In genomic region chr9:60335455-60335854, GRCm38 (mm10) we compare ENCODE assay signal across 22 mouse cellular contexts.
DNase-seq lines count a peak whose midpoint lies in the region; ATAC-seq and TF ChIP-seq lines count a peak whose summit lies in the region.
"Had no signal": no experiment of that assay in that cellular context is flagged by ENCODE, and none has a peak within 500 bp of the region (broad histone marks: within the 10 kb centered on the region; RNA-seq: fewer than 3 reads in every experiment).

No protein-coding gene starts in this region.

- no peak for ATAC-seq in kidney, embryonic 14.5 days (ENCODE audit: low FRiP score, low TSS enrichment)
- no peak for ATAC-seq in lung, postnatal 0 days
- no peak for ATAC-seq in intestine, embryonic 14.5 days (replicated peaks; ENCODE audit: low FRiP score, low TSS enrichment, low read depth)
- no peak for ATAC-seq in midbrain, embryonic 16.5 days
- ATAC-seq: forebrain, embryonic 14.5 days had no signal

- no peaks in the 10 kb centered on the region for H3K27me3 ChIP-seq in kidney, embryonic 14.5 days (ENCODE audit: control insufficient read depth, insufficient read depth, low read length)
- no peaks in the 10 kb centered on the region for H3K27me3 ChIP-seq in lung, postnatal 0 days (replicated peaks; ENCODE audit: insufficient read depth, low read length)
- no peaks in the 10 kb centered on the region for H3K27me3 ChIP-seq in intestine, embryonic 14.5 days (replicated peaks; ENCODE audit: control insufficient read depth, insufficient read depth, low read length)
- H3K27me3 ChIP-seq in midbrain, embryonic 16.5 days (ENCODE audit: control insufficient read depth, insufficient read depth, low read depth, low read length) = no peaks in the 10 kb centered on the region
- H3K27me3 ChIP-seq: embryonic facial prominence, embryonic 13.5 days; heart, embryonic 15.5 days; hindbrain, embryonic 15.5 days; midbrain, embryonic 12.5 days; neural tube, embryonic 12.5 days had no signal

- 88% methylated on average over 6 of the region's 6 CpGs for WGBS in kidney, embryonic 14.5 days
- 74% methylated on average over 6 of the region's 6 CpGs for WGBS in lung, postnatal 0 days
- WGBS in intestine, embryonic 14.5 days = 87% methylated on average over 6 of the region's 6 CpGs
- WGBS in midbrain, embryonic 16.5 days = 92% methylated on average over 6 of the region's 6 CpGs

- no peak overlapping the region for H3K27ac ChIP-seq in kidney, embryonic 14.5 days (ENCODE audit: low read depth, low read length)
- H3K27ac ChIP-seq in lung, postnatal 0 days (ENCODE audit: low read length) = no peak overlapping the region
- 0 out of 2 replicates have a peak overlapping the region, but pooled peaks have one; percentile 14 for H3K27ac ChIP-seq in intestine, embryonic 14.5 days (ENCODE audit: low read depth)
- no peak overlapping the region for H3K27ac ChIP-seq in midbrain, embryonic 16.5 days (ENCODE audit: low read length)
- H3K27ac ChIP-seq: embryonic facial prominence, embryonic 13.5 days; heart, embryonic 15.5 days; hindbrain, embryonic 15.5 days; kidney, postnatal 0 days; midbrain, embryonic 12.5 days; neural tube, embryonic 12.5 days had no signal

- H3K4me3 ChIP-seq in kidney, embryonic 14.5 days (ENCODE audit: low read length) = no peak overlapping the region
- no peak overlapping the region for H3K4me3 ChIP-seq in lung, postnatal 0 days (ENCODE audit: low read depth, low read length)
- H3K4me3 ChIP-seq in intestine, embryonic 14.5 days (ENCODE audit: low read depth, low read length) = no peak overlapping the region
- H3K4me3 ChIP-seq in midbrain, embryonic 16.5 days (ENCODE audit: low read depth, low read length) = no peak overlapping the region
- H3K4me3 ChIP-seq: embryonic facial prominence, embryonic 13.5 days; heart, embryonic 15.5 days; hindbrain, embryonic 15.5 days; midbrain, embryonic 12.5 days; neural tube, embryonic 12.5 days had no signal

- no peaks in the 10 kb centered on the region for H3K36me3 ChIP-seq in kidney, embryonic 14.5 days (ENCODE audit: control insufficient read depth, insufficient read depth, low read length)
- H3K36me3 ChIP-seq in lung, postnatal 0 days (ENCODE audit: insufficient read depth, low read length) = no peaks in the 10 kb centered on the region
- no peaks in the 10 kb centered on the region for H3K36me3 ChIP-seq in intestine, embryonic 14.5 days (ENCODE audit: control insufficient read depth, insufficient read depth, low read length)
- H3K36me3 ChIP-seq in midbrain, embryonic 16.5 days (ENCODE audit: control insufficient read depth, insufficient read depth, low read length) = no peaks in the 10 kb centered on the region
- H3K36me3 ChIP-seq: embryonic facial prominence, embryonic 13.5 days; heart, embryonic 15.5 days; hindbrain, embryonic 15.5 days; midbrain, embryonic 12.5 days; neural tube, embryonic 12.5 days had no signal

- TF ChIP-seq CTCF in lung, postnatal 0 days (IDR thresholded peaks at IDR 0.05) = no peak

- DNase-seq in kidney, adult 11 months = peak; percentile 42
- peak; percentile 21 for DNase-seq in lung, postnatal 36 days
- DNase-seq in lung, postnatal 0 days (ENCODE audit: low spot score) = no peak
- DNase-seq in intestine, embryonic 14.5 days (ENCODE audit: low spot score) = no peak
- no peak for DNase-seq in spleen, adult 12 weeks (ENCODE audit: low spot score)
- DNase-seq in frontal cortex, postnatal 14 days (ENCODE audit: low spot score in 2 of 2) = no peak
- DNase-seq: adrenal gland, adult 2 months; cerebellum, adult 8-10 months; gastrocnemius, postnatal 14 days; left cerebral cortex, postnatal 4 days; lung, adult 2 months; right cerebral cortex, adult 18-20 months; thymus, postnatal 25 days had no signal

- no peak for TF ChIP-seq EP300 in lung, postnatal 0 days (IDR thresholded peaks at IDR 0.05)

- no peaks in the 10 kb centered on the region for H3K9me3 ChIP-seq in kidney, embryonic 14.5 days (ENCODE audit: control insufficient read depth, low read length)
- H3K9me3 ChIP-seq in lung, postnatal 0 days (ENCODE audit: low read length) = no peaks in the 10 kb centered on the region
- no peaks in the 10 kb centered on the region for H3K9me3 ChIP-seq in intestine, embryonic 14.5 days (ENCODE audit: control insufficient read depth, low read length)
- no peaks in the 10 kb centered on the region for H3K9me3 ChIP-seq in midbrain, embryonic 16.5 days (replicated peaks; ENCODE audit: control insufficient read depth, low read length, poor library complexity, severe bottlenecking)
- H3K9me3 ChIP-seq: embryonic facial prominence, embryonic 13.5 days; heart, embryonic 15.5 days; hindbrain, embryonic 15.5 days; midbrain, embryonic 12.5 days; neural tube, embryonic 12.5 days had no signal

- H3K9ac ChIP-seq in kidney, embryonic 14.5 days (ENCODE audit: low read depth, low read length) = no peak overlapping the region
- H3K9ac ChIP-seq in lung, postnatal 0 days (replicated peaks; ENCODE audit: low read depth) = no peak overlapping the region
- no peak overlapping the region for H3K9ac ChIP-seq in intestine, embryonic 14.5 days (ENCODE audit: low read length)
- H3K9ac ChIP-seq in midbrain, embryonic 16.5 days (ENCODE audit: low read depth, low read length) = no peak overlapping the region
- H3K9ac ChIP-seq: embryonic facial prominence, embryonic 13.5 days; heart, embryonic 15.5 days; hindbrain, embryonic 15.5 days; midbrain, embryonic 12.5 days; neural tube, embryonic 12.5 days had no signal

- H3K4me2 ChIP-seq in kidney, embryonic 14.5 days (replicated peaks; ENCODE audit: low read depth, low read length) = no peak overlapping the region
- H3K4me2 ChIP-seq in lung, postnatal 0 days (replicated peaks; ENCODE audit: low read depth, low read length) = no peak overlapping the region
- H3K4me2 ChIP-seq in intestine, embryonic 14.5 days (ENCODE audit: low read length) = no peak overlapping the region
- no peak overlapping the region for H3K4me2 ChIP-seq in midbrain, embryonic 16.5 days (ENCODE audit: low read length)
- H3K4me2 ChIP-seq: embryonic facial prominence, embryonic 13.5 days; heart, embryonic 15.5 days; hindbrain, embryonic 15.5 days; midbrain, embryonic 12.5 days; neural tube, embryonic 12.5 days had no signal

- no peaks in the 10 kb centered on the region for H3K4me1 ChIP-seq in kidney, embryonic 14.5 days (ENCODE audit: control insufficient read depth, insufficient read depth, low read length)
- no peaks in the 10 kb centered on the region for H3K4me1 ChIP-seq in lung, postnatal 0 days (ENCODE audit: insufficient read depth, low read depth, low read length)
- no peaks in the 10 kb centered on the region for H3K4me1 ChIP-seq in intestine, embryonic 14.5 days (replicated peaks; ENCODE audit: control insufficient read depth, insufficient read depth, low read length)
- H3K4me1 ChIP-seq in midbrain, embryonic 16.5 days (ENCODE audit: control insufficient read depth, insufficient read depth, low read length) = no peaks in the 10 kb centered on the region
- H3K4me1 ChIP-seq: embryonic facial prominence, embryonic 13.5 days; hindbrain, embryonic 15.5 days; midbrain, embryonic 12.5 days; neural tube, embryonic 12.5 days had no signal

Comparison
In these comparisons a context has a peak if more than half of its experiments do, and no peak if none do; other contexts are left out.
1. DNase-seq: peak in kidney, adult 11 months (single experiment) and lung, postnatal 36 days (single experiment); none in lung, postnatal 0 days (single experiment), intestine, embryonic 14.5 days (single experiment), spleen, adult 12 weeks (single experiment) and frontal cortex, postnatal 14 days (0 of 2).